Mouse (Mus musculus): ENCODE results near the gene Mlec.

GRCm38 (mm10) chr5:115204562-115205311, 46.8 kb upstream of the Mlec start:
- TF ChIP-seq CTCF (conservative IDR thresholded peaks at IDR 0.05; ENCODE audit: insufficient read depth, insufficient read length, low read depth, low read length) = no peak
- TF ChIP-seq POLR2A (IDR thresholded peaks at IDR 0.05; ENCODE audit: low read depth, low read length) = no peak

Measured in kidney, adult 2 months (tissue).